Mouse (Mus musculus) midbrain, postnatal 0 days (tissue): ENCODE results near the gene Negr1. TPM values are rescaled to one million over a fixed set of nuclear protein-coding genes. Genes with fewer than 3 reads are reported as not detected.
"Not testable (repeated sequence)": the region's sequence is repeated elsewhere in the genome, so short reads cannot be mapped to it uniquely, and the experiment has no call there.

Experiments used
- ATAC-seq: fragments of 200-750 bp; cut with Nextera tagmentation; 2 replicates; pipeline ENCODE4 v1.8.0; 2017; ENCODE audit warnings: moderate number of reproducible peaks, mild to moderate bottlenecking, moderate TSS enrichment, moderate library complexity; ENCODE audit not compliant: low FRiP score
- DNase-seq: peaks from one replicate; pipeline ENCODE4 v3.0.0-alpha.2; 2015; ENCODE audit warnings: low spot score
- H3K27ac ChIP-seq: fragments of 300-500 bp; sonication (generic); 2 replicates; pipeline ENCODE4 v1.5.1; 2014; ENCODE audit warnings: low read depth, mild to moderate bottlenecking, low read length, mixed read lengths
- H3K27me3 ChIP-seq: fragments of 300-500 bp; sonication (generic); 2 replicates; pipeline ENCODE4 v1.6.1; 2014; ENCODE audit warnings: low read length, control low read depth, mixed read lengths; ENCODE audit not compliant: insufficient read depth
- H3K36me3 ChIP-seq: fragments of 300-500 bp; sonication (generic); 2 replicates; pipeline ENCODE4 v1.6.1; 2014; ENCODE audit warnings: low read length, control low read depth, mixed read lengths; ENCODE audit not compliant: insufficient read depth
- H3K4me1 ChIP-seq: fragments of 300-500 bp; sonication (generic); 2 replicates; pipeline ENCODE4 v1.6.1; 2014; ENCODE audit warnings: mild to moderate bottlenecking, control low read depth, antibody characterized with exemption, low read length, mixed read lengths; ENCODE audit not compliant: insufficient read depth
- H3K4me2 ChIP-seq: fragments of 300-500 bp; sonication (generic); 2 replicates; pipeline ENCODE4 v1.6.1; 2014; ENCODE audit warnings: low read depth, mild to moderate bottlenecking, low read length, mixed read lengths; ENCODE audit not compliant: poor library complexity, severe bottlenecking
- H3K4me3 ChIP-seq: fragments of 300-500 bp; sonication (generic); 2 replicates; pipeline ENCODE4 v1.5.1; 2014; ENCODE audit warnings: low read depth, mild to moderate bottlenecking, low read length, moderate library complexity
- H3K9ac ChIP-seq: fragments of 300-500 bp; sonication (generic); replicated peaks from 2 replicates; pipeline ENCODE4 v1.6.1; 2014; ENCODE audit warnings: mild to moderate bottlenecking, low read length, moderate library complexity, mixed read lengths; ENCODE audit not compliant: poor library complexity, severe bottlenecking
- H3K9me3 ChIP-seq: fragments of 300-500 bp; sonication (generic); 2 replicates; pipeline ENCODE4 v1.6.1; 2016; ENCODE audit warnings: low read length, control low read depth
- CTCF ChIP-seq: IDR thresholded peaks from 2 replicates; pipeline ENCODE4 v1.5.1; 2016; ENCODE audit warnings: antibody characterized with exemption, mild to moderate bottlenecking
- WGBS: fragments of 180-500 bp; shearing (Covaris S2); extraction: QIAGEN DNeasy Blood & Tissue Kit; methylation state at CpG from one replicate; pipeline ENCODE4 v1.1.7; 2014; 5-methylcytosine and 5-hydroxymethylcytosine counted together
- polyA plus RNA-seq: library from polyadenylated mRNA; unstranded; fragments of >200 nt; fragmentation: Nextera tagmentation; extraction: Ambion mirVana; gene quantifications from 2 replicates; pipeline ENCODE4 v1.2.1, GENCODE M21; 2015
- total RNA-seq: library from RNA; depleted of rRNA; stranded (reverse); fragments of >200 nt; gene quantifications from 2 replicates; pipeline ENCODE4 v1.2.3, GENCODE M21; 2014

Gene Negr1
- total and polyA plus RNA-seq, 2 experiments from 2014 or later, result 80.2 to 180 TPM

DNA sequence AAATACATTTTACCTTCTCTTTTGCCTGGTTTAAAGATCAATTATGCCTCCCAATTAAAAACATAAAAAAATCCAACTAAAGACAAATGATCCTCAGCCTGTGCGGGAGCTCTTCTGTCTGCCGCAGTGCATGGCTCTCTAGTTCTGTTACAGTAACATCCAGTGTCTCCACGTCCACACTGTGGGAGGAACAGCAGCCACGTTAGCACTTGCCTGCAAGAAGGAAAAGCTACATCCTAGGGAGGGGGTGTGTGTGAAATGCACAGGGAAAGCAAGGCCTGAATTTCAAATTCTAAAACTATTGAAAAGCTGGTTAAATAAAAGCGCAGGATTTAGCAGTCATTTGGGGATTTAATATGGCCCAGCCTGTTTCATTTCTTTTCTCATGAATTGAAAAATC, 479.0 kb downstream of the Negr1 start:
- no peak overlapping the region for H3K4me3 ChIP-seq
- TF ChIP-seq CTCF, result no peak
- H3K36me3 ChIP-seq, result no peaks in the 10 kb centered on the region
- no peak overlapping the region for H3K9ac ChIP-seq
- DNase-seq, result no peak
- no peaks in the 10 kb centered on the region for H3K27me3 ChIP-seq
- 36% methylated on average over 5 of the region's 5 CpGs for WGBS
- no peaks in the 10 kb centered on the region for H3K9me3 ChIP-seq
- 0 out of 2 replicates have a peak overlapping the region, but pooled peaks have one; percentile 19 for H3K27ac ChIP-seq
- H3K4me2 ChIP-seq, result no peak overlapping the region
- no peak for ATAC-seq
- 0 out of 2 replicates have a peak, but pooled peaks cover 3% of the 10 kb centered on the region for H3K4me1 ChIP-seq

DNA sequence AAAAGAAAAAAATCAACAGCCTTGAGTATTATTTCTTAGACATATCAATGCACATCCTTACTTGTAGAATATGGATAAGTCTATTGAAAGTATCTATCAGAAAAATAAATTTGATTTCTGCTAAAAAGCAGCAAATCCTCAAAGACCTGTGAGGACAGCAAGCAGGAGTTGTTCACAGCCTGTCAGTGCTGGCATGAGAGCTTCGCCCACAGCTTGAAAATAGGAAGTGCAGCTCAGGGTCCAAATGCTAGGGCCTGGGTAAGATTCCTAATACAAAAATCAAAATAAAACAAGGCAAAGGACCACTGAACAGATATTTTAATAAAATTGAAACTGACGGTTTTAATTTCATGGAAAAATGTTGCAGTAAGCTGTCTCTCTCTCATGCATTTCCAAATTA, 483.0 kb downstream of the Negr1 start:
- no peak for DNase-seq

DNA sequence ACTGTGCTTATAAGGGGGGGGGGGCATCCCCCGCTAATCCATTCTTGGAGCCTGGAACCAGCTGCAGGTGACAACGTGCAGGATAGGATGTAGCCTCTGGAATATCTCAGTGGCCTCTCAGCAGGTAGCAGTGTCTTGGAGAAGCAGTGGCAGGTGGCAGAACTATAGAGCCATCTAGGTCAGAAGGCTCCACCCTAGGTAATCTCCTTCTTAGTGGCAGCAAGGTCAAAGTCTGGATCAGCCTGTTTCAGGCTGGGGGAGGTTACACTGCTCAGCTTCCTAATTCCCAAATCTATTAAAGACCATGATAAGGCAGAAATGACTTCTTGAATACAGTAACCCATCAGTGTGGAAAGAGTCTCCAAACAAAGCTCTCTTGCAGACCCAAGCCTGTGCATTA, 502.8 kb downstream of the Negr1 start:
- ATAC-seq, H3K4me3 ChIP-seq, DNase-seq, H3K9ac ChIP-seq, H3K36me3 ChIP-seq, H3K4me2 ChIP-seq, H3K27me3 ChIP-seq, H3K27ac ChIP-seq, H3K9me3 ChIP-seq, H3K4me1 ChIP-seq: not testable (repeated sequence)
- 72% methylated on average over 2 of the region's 2 CpGs for WGBS

More for the DNA sequence above, 483.0 kb downstream of the Negr1 start:
- no peak for TF ChIP-seq CTCF
- Histone ChIP-seq H3K4me3 (no peak overlapping the region), H3K4me2 (no peak overlapping the region), H3K4me1 (0 out of 2 replicates have a peak, but pooled peaks cover 3% of the 10 kb centered on the region), H3K9me3 (no peaks in the 10 kb centered on the region), H3K9ac (no peak overlapping the region), H3K27ac (no peak overlapping the region), H3K27me3 (no peaks in the 10 kb centered on the region), H3K36me3 (no peaks in the 10 kb centered on the region)
- ATAC-seq, result no peak
- 88% methylated on average over 2 of the region's 2 CpGs for WGBS

DNA sequence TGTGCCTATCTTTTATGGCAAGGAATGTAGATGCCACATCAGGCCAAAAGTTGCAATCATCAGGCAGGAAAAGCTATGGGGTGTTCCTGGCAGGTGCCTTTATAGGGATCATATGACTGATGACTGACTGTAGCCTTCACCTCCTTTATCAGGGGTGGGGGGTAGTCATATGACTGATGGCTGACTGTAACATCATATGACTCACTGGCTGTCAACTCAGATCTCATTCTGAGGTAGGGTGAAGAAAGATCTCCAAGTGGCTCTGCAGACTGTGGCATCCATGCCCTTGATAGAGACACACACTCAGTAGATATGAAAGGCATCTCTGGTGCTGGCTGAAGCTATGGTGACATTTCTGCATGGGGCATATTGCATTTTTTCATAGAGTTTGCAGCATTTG, 504.7 kb downstream of the Negr1 start:
- ATAC-seq, result no peak

DNA sequence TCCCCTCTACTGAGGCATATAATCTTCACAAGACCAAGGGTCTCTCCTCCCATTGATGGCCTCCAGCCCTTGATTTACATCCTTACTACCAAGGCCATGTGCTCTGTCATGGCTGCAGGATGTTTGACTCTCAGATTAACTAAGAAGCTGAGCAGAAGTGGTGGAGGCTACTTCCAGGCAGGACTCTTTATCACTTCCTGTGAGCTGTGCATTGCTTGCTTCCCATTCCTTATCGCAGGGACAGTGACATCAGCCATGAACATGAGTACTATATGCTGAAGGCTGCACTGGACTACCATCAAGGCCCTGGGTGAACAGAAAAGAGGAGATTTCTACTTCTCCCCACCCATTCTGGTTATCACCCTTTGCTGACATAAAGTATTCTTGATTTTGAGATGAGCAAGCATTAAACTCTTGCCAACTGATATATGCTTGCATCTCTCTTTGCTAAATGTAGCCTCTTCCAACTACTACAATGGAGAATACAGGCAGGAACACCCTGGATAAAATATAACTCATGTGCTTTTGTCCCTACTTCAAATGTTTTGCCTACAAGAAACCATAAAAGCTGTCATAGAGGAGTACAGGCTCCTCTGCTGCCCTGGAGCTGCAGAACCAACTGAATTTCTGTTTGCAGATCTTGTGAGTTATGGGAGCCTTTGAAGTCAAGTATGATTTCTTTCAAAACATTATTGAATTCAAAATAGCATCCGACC, 517.8 kb downstream of the Negr1 start:
- no peak for ATAC-seq
- Histone ChIP-seq H3K4me2 (no peak overlapping the region), H3K4me3 (no peak overlapping the region), H3K27me3 (no peaks in the 10 kb centered on the region), H3K9ac (no peak overlapping the region), H3K4me1 (no peaks in the 10 kb centered on the region), H3K9me3 (no peaks in the 10 kb centered on the region), H3K36me3 (no peaks in the 10 kb centered on the region), H3K27ac (no peak overlapping the region)
- no peak for DNase-seq
- WGBS, result 79% methylated on average over 2 of the region's 2 CpGs
- TF ChIP-seq CTCF, result no peak

More for the DNA sequence above, 504.7 kb downstream of the Negr1 start:
- DNase-seq, result no peak
- Histone ChIP-seq H3K9me3 (no peaks in the 10 kb centered on the region), H3K36me3 (no peaks in the 10 kb centered on the region), H3K4me2 (no peak overlapping the region), H3K4me1 (no peaks in the 10 kb centered on the region), H3K4me3 (no peak overlapping the region), H3K27me3 (no peaks in the 10 kb centered on the region), H3K27ac (no peak overlapping the region), H3K9ac (no peak overlapping the region)
- TF ChIP-seq CTCF, result no peak

DNA sequence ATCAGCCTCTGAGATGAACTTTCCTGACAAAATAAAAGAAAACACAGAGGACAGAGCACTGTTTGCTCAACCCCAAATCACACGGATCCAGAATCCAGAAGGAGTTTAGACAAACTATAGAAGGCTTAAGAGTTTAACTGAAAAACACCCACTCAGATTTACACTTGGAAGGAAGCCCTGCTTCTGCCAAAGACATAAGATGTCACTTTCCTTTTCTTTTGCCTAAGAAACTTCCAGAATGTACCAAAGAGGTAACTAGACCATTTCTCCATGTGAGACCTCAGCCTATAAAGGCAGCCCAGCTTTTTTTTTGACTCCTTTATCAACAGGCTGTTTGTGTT, 518.3 kb downstream of the Negr1 start:
- Histone ChIP-seq H3K9me3 (no peaks in the 10 kb centered on the region), H3K36me3 (no peaks in the 10 kb centered on the region), H3K4me1 (no peaks in the 10 kb centered on the region), H3K4me3 (no peak overlapping the region), H3K27ac (no peak overlapping the region), H3K9ac (no peak overlapping the region), H3K4me2 (no peak overlapping the region), H3K27me3 (no peaks in the 10 kb centered on the region)
- no peak for TF ChIP-seq CTCF
- no peak for DNase-seq
- WGBS, result 71% methylated on average over 1 of the region's 1 CpGs
- ATAC-seq, result no peak
